Mouse (Mus musculus): ENCODE data around the gene Rnf145. TPM values are rescaled to one million over a fixed set of nuclear protein-coding genes. Genes with fewer than 3 reads are reported as not detected.

The Rnf145 gene
- polyA plus RNA-seq (2015; fragmentation: Nextera tagmentation; extraction: Ambion mirVana): 77.0 and 98.4 TPM in 2 replicates

GRCm38 (mm10) chr11:44518281-44519095, at the start of gene Rnf145:
Gene Rnf145, plus strand, starts transcription at chr11:44518964.

GRCm38 (mm10) chr11:44470432-44471336, 48.1 kb upstream of the Rnf145 start, which contains the start of gene Ublcp1:
Gene Ublcp1, minus strand, starts transcription at chr11:44470498.

Small RNA genes lying within 50 kb of the gene (microRNA-seq; reads per million reads assigned to microRNA genes)
- not detected for gene Gm22121 (ENCODE audit: borderline replicate concordance, insufficient number of aligned reads)

Other genes starting within 250 kb of the Rnf145 start
- not detected in 2 replicates for gene Il12b, start 118.9 kb upstream of the Rnf145 start, polyA plus RNA-seq (2015; fragmentation: Nextera tagmentation; extraction: Ambion mirVana)
- gene Ublcp1, start 48.5 kb upstream of the Rnf145 start, polyA plus RNA-seq (2015; fragmentation: Nextera tagmentation; extraction: Ambion mirVana): 40.6 and 52.4 TPM in 2 replicates
- gene Ebf1, start 98.4 kb downstream of the Rnf145 start, polyA plus RNA-seq (2015; fragmentation: Nextera tagmentation; extraction: Ambion mirVana): 18.5 and 27.7 TPM in 2 replicates